Mouse (Mus musculus) erythroblast, embryonic 14.5 days (primary cell): ENCODE results near the gene Sec16a. TPM values are rescaled to one million over a fixed set of nuclear protein-coding genes. Genes with fewer than 3 reads are reported as not detected.

Experiments used
- H3K27me3 ChIP-seq: 2 replicates; pipeline ENCODE4 v1.6.1; 2012; ENCODE audit warnings: inconsistent platforms; ENCODE audit not compliant: control insufficient read depth
- H3K36me3 ChIP-seq: 2 replicates; pipeline ENCODE4 v1.6.1; 2012; ENCODE audit warnings: mild to moderate bottlenecking, inconsistent platforms; ENCODE audit not compliant: control insufficient read depth
- H3K4me1 ChIP-seq: 2 replicates; pipeline ENCODE4 v1.6.1; 2012; ENCODE audit warnings: inconsistent platforms; ENCODE audit not compliant: control insufficient read depth
- H3K4me3 ChIP-seq: replicated peaks from 2 replicates; pipeline ENCODE3; 2012; ENCODE audit warnings: moderate library complexity, mild to moderate bottlenecking, inconsistent platforms
- H3K9me3 ChIP-seq: 2 replicates; pipeline ENCODE4 v1.6.1; 2012; ENCODE audit warnings: low read length, inconsistent platforms, mixed read lengths; ENCODE audit not compliant: control insufficient read depth
- GATA1 ChIP-seq: IDR thresholded peaks from 2 replicates; pipeline ENCODE4 v1.6.1; 2012; ENCODE audit warnings: low read length, inconsistent platforms, mixed read lengths
- TAL1 ChIP-seq: IDR thresholded peaks from 3 replicates; pipeline ENCODE4 v1.6.1; 2012; ENCODE audit warnings: low read length, inconsistent platforms, mixed read lengths
- polyA plus RNA-seq: library from polyadenylated mRNA; stranded (reverse); fragments of >175 nt; gene quantifications from 2 replicates; pipeline ENCODE4 v1.2.3, GENCODE M21; 2012

Sec16a gene
- polyA plus RNA-seq, 1 experiment = 0.67 TPM

DNA sequence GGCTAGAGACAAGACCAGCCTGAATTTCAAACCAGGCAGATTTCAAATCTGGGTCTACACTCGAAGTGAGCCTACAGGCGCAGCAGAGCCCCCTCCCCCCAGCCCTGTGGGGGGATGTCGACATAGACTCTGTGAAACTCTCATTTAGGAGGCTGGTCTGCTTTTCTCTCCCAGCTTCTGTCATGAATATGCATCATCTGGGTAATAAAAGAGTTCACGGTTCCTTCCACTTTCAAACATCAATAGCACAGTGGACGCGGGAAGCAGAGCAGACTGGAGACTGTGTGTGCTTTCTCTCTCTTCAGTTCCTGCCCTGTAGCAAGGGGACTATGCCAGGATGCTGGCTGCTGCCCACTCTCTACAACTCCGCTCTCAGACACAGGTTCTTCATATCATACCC, 40.7 kb upstream of the Sec16a start:
- Histone ChIP-seq H3K4me1 (no peaks in the 10 kb centered on the region; the same call in 1 of the 2 replicates), H3K4me3 (no peak overlapping the region), H3K36me3 (peaks cover 3% of the 10 kb centered on the region; the same call in 1 of the 2 replicates), H3K27me3 (no peaks in the 10 kb centered on the region), H3K9me3 (no peaks in the 10 kb centered on the region)
- TF ChIP-seq TAL1 (no peak), GATA1 (no peak)

DNA sequence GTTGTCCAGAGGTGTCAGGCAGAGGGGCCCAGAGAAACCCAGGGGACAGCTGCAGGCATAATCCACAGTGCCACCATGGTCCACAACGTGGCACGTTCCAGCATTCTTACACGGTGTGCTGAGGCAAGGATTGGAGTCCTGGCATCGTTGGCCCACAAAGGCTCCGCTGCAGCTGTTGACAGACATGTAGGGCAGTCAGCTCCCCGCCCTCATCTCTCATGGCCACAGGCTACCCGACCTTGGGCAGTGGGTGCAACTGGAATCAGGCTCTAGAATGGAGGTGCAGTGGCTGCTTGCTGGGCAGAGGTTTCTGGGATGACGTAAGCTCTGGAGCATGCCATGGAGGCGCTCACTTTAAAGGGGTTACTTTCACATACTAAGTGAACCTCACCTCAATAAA, 40.3 kb upstream of the Sec16a start:
- H3K36me3 ChIP-seq = peaks cover 3% of the 10 kb centered on the region; the same call in 1 of the 2 replicates
- no peaks in the 10 kb centered on the region for H3K9me3 ChIP-seq
- no peak overlapping the region for H3K4me3 ChIP-seq
- TF ChIP-seq TAL1 = no peak
- TF ChIP-seq GATA1 = no peak
- no peaks in the 10 kb centered on the region; the same call in 1 of the 2 replicates for H3K4me1 ChIP-seq
- no peaks in the 10 kb centered on the region for H3K27me3 ChIP-seq

GRCm38 (mm10) chr2:26484169-26484568, 39.2 kb upstream of the Sec16a start:
- Histone ChIP-seq H3K4me1 (no peaks in the 10 kb centered on the region; the same call in 1 of the 2 replicates), H3K9me3 (no peaks in the 10 kb centered on the region), H3K4me3 (no peak overlapping the region), H3K36me3 (peaks cover 7% of the 10 kb centered on the region; the same call in 1 of the 2 replicates), H3K27me3 (no peaks in the 10 kb centered on the region)
- no peak for TF ChIP-seq GATA1
- no peak for TF ChIP-seq TAL1

- Histone ChIP-seq H3K4me1 (no peaks in the 10 kb centered on the region; the same call in 1 of the 2 replicates), H3K9me3 (no peaks in the 10 kb centered on the region), H3K4me3 (no peak overlapping the region), H3K27me3 (no peaks in the 10 kb centered on the region), H3K36me3 (peaks cover 7% of the 10 kb centered on the region; the same call in 1 of the 2 replicates)
- TF ChIP-seq TAL1 (no peak), GATA1 (no peak)
Measured at GRCm38 (mm10) chr2:26483230-26483869, 38.3 kb upstream of the Sec16a start.

- no peaks in the 10 kb centered on the region for H3K9me3 ChIP-seq
- H3K4me3 ChIP-seq = no peak overlapping the region
- no peak for TF ChIP-seq TAL1
- no peaks in the 10 kb centered on the region; the same call in 1 of the 2 replicates for H3K4me1 ChIP-seq
- peaks cover 11% of the 10 kb centered on the region; the same call in 1 of the 2 replicates for H3K36me3 ChIP-seq
- H3K27me3 ChIP-seq = no peaks in the 10 kb centered on the region
Measured at GRCm38 (mm10) chr2:26482824-26483223, 37.8 kb upstream of the Sec16a start.

GRCm38 (mm10) chr2:26481724-26482495, 36.9 kb upstream of the Sec16a start:
- no peak for TF ChIP-seq TAL1
- TF ChIP-seq GATA1 = no peak
- Histone ChIP-seq H3K4me3 (no peak overlapping the region), H3K9me3 (no peaks in the 10 kb centered on the region), H3K4me1 (no peaks in the 10 kb centered on the region; the same call in 1 of the 2 replicates), H3K36me3 (peaks cover 14% of the 10 kb centered on the region; the same call in 1 of the 2 replicates), H3K27me3 (no peaks in the 10 kb centered on the region)

- no peak overlapping the region for H3K4me3 ChIP-seq
- H3K27me3 ChIP-seq = no peaks in the 10 kb centered on the region
- TF ChIP-seq GATA1 (no peak), TAL1 (no peak)
- H3K9me3 ChIP-seq = no peaks in the 10 kb centered on the region
- H3K36me3 ChIP-seq = peaks cover 21% of the 10 kb centered on the region; the same call in 1 of the 2 replicates
- no peaks in the 10 kb centered on the region; the same call in 1 of the 2 replicates for H3K4me1 ChIP-seq
Measured at GRCm38 (mm10) chr2:26480911-26481310, 35.9 kb upstream of the Sec16a start.

- H3K4me1 ChIP-seq = no peaks in the 10 kb centered on the region
- H3K4me3 ChIP-seq = no peak overlapping the region
- H3K9me3 ChIP-seq = no peaks in the 10 kb centered on the region
- peaks cover 18% of the 10 kb centered on the region; the same call in 1 of the 2 replicates for H3K36me3 ChIP-seq
- H3K27me3 ChIP-seq = no peaks in the 10 kb centered on the region
- TF ChIP-seq GATA1 (no peak), TAL1 (no peak)
Measured at GRCm38 (mm10) chr2:26478685-26479205, 33.7 kb upstream of the Sec16a start.

DNA sequence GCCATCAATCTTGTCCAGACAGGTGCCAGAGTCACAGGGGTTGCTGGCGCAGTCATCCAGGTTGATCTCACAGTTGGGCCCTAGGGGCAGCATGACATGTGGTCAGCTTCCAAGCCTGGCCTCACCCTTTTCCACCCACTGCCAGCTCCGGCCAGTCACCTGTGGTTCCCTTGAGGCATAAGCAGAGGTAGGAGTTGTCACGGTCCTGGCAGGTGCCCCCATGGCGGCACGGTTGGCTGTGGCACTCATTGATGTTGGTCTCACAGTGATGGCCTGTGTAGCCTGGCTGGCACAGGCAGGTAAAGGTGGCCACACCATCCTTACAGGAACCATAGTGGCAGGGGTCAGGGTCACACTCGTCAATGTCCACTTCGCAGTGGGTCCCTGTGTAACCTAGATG, 32.9 kb upstream of the Sec16a start:
- no peaks in the 10 kb centered on the region for H3K4me1 ChIP-seq
- H3K9me3 ChIP-seq = no peaks in the 10 kb centered on the region
- no peak overlapping the region for H3K4me3 ChIP-seq
- TF ChIP-seq TAL1 (no peak), GATA1 (no peak)
- no peaks in the 10 kb centered on the region for H3K27me3 ChIP-seq
- H3K36me3 ChIP-seq = peaks cover 20% of the 10 kb centered on the region; the same call in 1 of the 2 replicates
